Mouse (Mus musculus) kidney, embryonic 15.5 days (tissue): ENCODE results near the gene Klhl31. TPM values are rescaled to one million over a fixed set of nuclear protein-coding genes. Genes with fewer than 3 reads are reported as not detected.

ENCODE experiments used
- polyA plus RNA-seq: library from polyadenylated mRNA; unstranded; fragments of >200 nt; fragmentation: Nextera tagmentation; extraction: Ambion mirVana; gene quantifications from 2 replicates; pipeline ENCODE4 v1.2.1, GENCODE M21; 2015

Gene Klhl31
- polyA plus RNA-seq, 1 experiment from 2014 or later = 1.3 TPM

Other genes starting within 250 kb of the Klhl31 start
- gene Lrrc1, start 91.6 kb upstream of the Klhl31 start, polyA plus RNA-seq = 16.7 and 18.8 TPM in 2 replicates
- 24.0 and 24.2 TPM in 2 replicates for gene Gclc, start 118.0 kb downstream of the Klhl31 start, polyA plus RNA-seq